Mouse (Mus musculus): ENCODE results near the gene Ier2. TPM values are rescaled to one million over a fixed set of nuclear protein-coding genes. Genes with fewer than 3 reads are reported as not detected.

The Ier2 gene
- polyA plus RNA-seq, 1 experiment from 2014 or later: 73.1 TPM

- H3K27ac ChIP-seq (ENCODE audit: low read length): no peak overlapping the region
- no peak overlapping the region for H3K4me2 ChIP-seq (replicated peaks; ENCODE audit: low read depth, low read length)
- no peak for ATAC-seq (ENCODE audit: insufficient number of reproducible peaks, insufficient read depth, low FRiP score, low read depth)
- peaks cover 49% of the 10 kb centered on the region for H3K36me3 ChIP-seq (ENCODE audit: control insufficient read depth, insufficient read depth, low read length)
- H3K4me1 ChIP-seq (ENCODE audit: control insufficient read depth, insufficient read depth, low read length): peaks cover 15% of the 10 kb centered on the region
- 63% methylated on average over 4 of the region's 4 CpGs for WGBS
- H3K4me3 ChIP-seq (ENCODE audit: low read depth, low read length): no peak overlapping the region
- no peak overlapping the region for H3K9ac ChIP-seq (replicated peaks; ENCODE audit: low read depth, low read length)
- no peaks in the 10 kb centered on the region for H3K27me3 ChIP-seq (ENCODE audit: control insufficient read depth, insufficient read depth, low read length)
- H3K9me3 ChIP-seq (ENCODE audit: control insufficient read depth, low read depth, low read length): no peaks in the 10 kb centered on the region
These were observed 30.7 kb upstream of the Ier2 start for GRCm38 (mm10) chr8:84693332-84693731.

GRCm38 (mm10) chr8:84689091-84689915, 26.7 kb upstream of the Ier2 start:
- H3K27me3 ChIP-seq (ENCODE audit: control insufficient read depth, insufficient read depth, low read length): no peaks in the 10 kb centered on the region
- H3K9me3 ChIP-seq (ENCODE audit: control insufficient read depth, low read depth, low read length): no peaks in the 10 kb centered on the region
- H3K4me2 ChIP-seq (replicated peaks; ENCODE audit: low read depth, low read length): peak overlapping the region; percentile 72
- peak overlapping the region; percentile 80 for H3K27ac ChIP-seq (ENCODE audit: low read length)
- H3K4me1 ChIP-seq (ENCODE audit: control insufficient read depth, insufficient read depth, low read length): peaks cover 31% of the 10 kb centered on the region
- peaks cover 19% of the 10 kb centered on the region for H3K36me3 ChIP-seq (ENCODE audit: control insufficient read depth, insufficient read depth, low read length)
- peak overlapping the region; percentile 96 for H3K4me3 ChIP-seq (ENCODE audit: low read depth, low read length)
- WGBS: under 1% methylated on average over 47 of the region's 47 CpGs
- ATAC-seq (ENCODE audit: insufficient number of reproducible peaks, insufficient read depth, low FRiP score, low read depth): peak; percentile 91
- peak overlapping the region; percentile 63 for H3K9ac ChIP-seq (replicated peaks; ENCODE audit: low read depth, low read length)

GRCm38 (mm10) chr8:84687705-84688100, 25.1 kb upstream of the Ier2 start, which contains the start of gene Nacc1:
Nacc1 (minus strand) TSS chr8:84687862.
- peaks cover 31% of the 10 kb centered on the region for H3K4me1 ChIP-seq (ENCODE audit: control insufficient read depth, insufficient read depth, low read length)
- peak within 1 kb of the TSS; percentile 88 for H3K4me2 ChIP-seq (replicated peaks; ENCODE audit: low read depth, low read length)
- no peaks in the 10 kb centered on the region for H3K27me3 ChIP-seq (ENCODE audit: control insufficient read depth, insufficient read depth, low read length)
- peak; percentile 78 for ATAC-seq (ENCODE audit: insufficient number of reproducible peaks, insufficient read depth, low FRiP score, low read depth)
- no peaks in the 10 kb centered on the region for H3K9me3 ChIP-seq (ENCODE audit: control insufficient read depth, low read depth, low read length)
- peaks cover 18% of the 10 kb centered on the region for H3K36me3 ChIP-seq (ENCODE audit: control insufficient read depth, insufficient read depth, low read length)
- peak within 1 kb of the TSS; percentile 96 for H3K9ac ChIP-seq (replicated peaks; ENCODE audit: low read depth, low read length)
- H3K4me3 ChIP-seq (ENCODE audit: low read depth, low read length): peak within 1 kb of the TSS; percentile 99
- H3K27ac ChIP-seq (ENCODE audit: low read length): peak within 1 kb of the TSS; percentile 96
- 0% methylated on average over 28 of the region's 37 CpGs for WGBS

GRCm38 (mm10) chr8:84687003-84687704, 24.5 kb upstream of the Ier2 start:
- Histone ChIP-seq H3K27me3 (ENCODE audit: control insufficient read depth, insufficient read depth, low read length) (no peaks in the 10 kb centered on the region), H3K4me3 (ENCODE audit: low read depth, low read length) (peak overlapping the region; percentile 99), H3K36me3 (ENCODE audit: control insufficient read depth, insufficient read depth, low read length) (peaks cover 13% of the 10 kb centered on the region), H3K9me3 (ENCODE audit: control insufficient read depth, low read depth, low read length) (no peaks in the 10 kb centered on the region), H3K27ac (ENCODE audit: low read length) (peak overlapping the region; percentile 96), H3K4me1 (ENCODE audit: control insufficient read depth, insufficient read depth, low read length) (peaks cover 31% of the 10 kb centered on the region), H3K9ac (replicated peaks; ENCODE audit: low read depth, low read length) (peak overlapping the region; percentile 96), H3K4me2 (replicated peaks; ENCODE audit: low read depth, low read length) (peak overlapping the region; percentile 88)
- under 1% methylated on average over 61 of the region's 62 CpGs for WGBS
- peak; percentile 37; the same call in 1 of the 2 replicates for ATAC-seq (ENCODE audit: insufficient number of reproducible peaks, insufficient read depth, low FRiP score, low read depth)

- peak; percentile 16; the same call in 1 of the 2 replicates for ATAC-seq (ENCODE audit: insufficient number of reproducible peaks, insufficient read depth, low FRiP score, low read depth)
- WGBS: 8% methylated on average over 20 of the region's 20 CpGs
- H3K9ac ChIP-seq (replicated peaks; ENCODE audit: low read depth, low read length): peak within 1 kb of the TSS; percentile 96
- peaks cover 31% of the 10 kb centered on the region for H3K4me1 ChIP-seq (ENCODE audit: control insufficient read depth, insufficient read depth, low read length)
- H3K9me3 ChIP-seq (ENCODE audit: control insufficient read depth, low read depth, low read length): no peaks in the 10 kb centered on the region
- H3K4me3 ChIP-seq (ENCODE audit: low read depth, low read length): peak within 1 kb of the TSS; percentile 99
- peaks cover 9% of the 10 kb centered on the region; the same call in 1 of the 2 replicates for H3K36me3 ChIP-seq (ENCODE audit: control insufficient read depth, insufficient read depth, low read length)
- H3K27me3 ChIP-seq (ENCODE audit: control insufficient read depth, insufficient read depth, low read length): no peaks in the 10 kb centered on the region
- H3K27ac ChIP-seq (ENCODE audit: low read length): peak within 1 kb of the TSS; percentile 96
- H3K4me2 ChIP-seq (replicated peaks; ENCODE audit: low read depth, low read length): peak within 1 kb of the TSS; percentile 88
These were observed 23.7 kb upstream of the Ier2 start, which contains the start of gene Trmt1 for GRCm38 (mm10) chr8:84686191-84687002. Trmt1 (plus strand) TSS chr8:84686307.

- H3K4me3 ChIP-seq (ENCODE audit: low read depth, low read length): no peak overlapping the region
- peaks cover 4% of the 10 kb centered on the region; the same call in 1 of the 2 replicates for H3K36me3 ChIP-seq (ENCODE audit: control insufficient read depth, insufficient read depth, low read length)
- H3K4me2 ChIP-seq (replicated peaks; ENCODE audit: low read depth, low read length): no peak overlapping the region
- no peak overlapping the region for H3K27ac ChIP-seq (ENCODE audit: low read length)
- H3K9ac ChIP-seq (replicated peaks; ENCODE audit: low read depth, low read length): no peak overlapping the region
- 68% methylated on average over 3 of the region's 3 CpGs for WGBS
- ATAC-seq (ENCODE audit: insufficient number of reproducible peaks, insufficient read depth, low FRiP score, low read depth): no peak
- no peaks in the 10 kb centered on the region for H3K27me3 ChIP-seq (ENCODE audit: control insufficient read depth, insufficient read depth, low read length)
- peaks cover 22% of the 10 kb centered on the region for H3K4me1 ChIP-seq (ENCODE audit: control insufficient read depth, insufficient read depth, low read length)
- H3K9me3 ChIP-seq (ENCODE audit: control insufficient read depth, low read depth, low read length): no peaks in the 10 kb centered on the region
These were observed 21.9 kb upstream of the Ier2 start for GRCm38 (mm10) chr8:84684537-84684936.

- peaks cover 5% of the 10 kb centered on the region; the same call in 1 of the 2 replicates for H3K36me3 ChIP-seq (ENCODE audit: control insufficient read depth, insufficient read depth, low read length)
- WGBS: 83% methylated on average over 2 of the region's 2 CpGs
- H3K4me3 ChIP-seq (ENCODE audit: low read depth, low read length): no peak overlapping the region
- no peaks in the 10 kb centered on the region for H3K27me3 ChIP-seq (ENCODE audit: control insufficient read depth, insufficient read depth, low read length)
- peaks cover 16% of the 10 kb centered on the region for H3K4me1 ChIP-seq (ENCODE audit: control insufficient read depth, insufficient read depth, low read length)
- no peak overlapping the region for H3K27ac ChIP-seq (ENCODE audit: low read length)
- no peak for ATAC-seq (ENCODE audit: insufficient number of reproducible peaks, insufficient read depth, low FRiP score, low read depth)
- H3K9me3 ChIP-seq (ENCODE audit: control insufficient read depth, low read depth, low read length): no peaks in the 10 kb centered on the region
- no peak overlapping the region for H3K4me2 ChIP-seq (replicated peaks; ENCODE audit: low read depth, low read length)
- no peak overlapping the region for H3K9ac ChIP-seq (replicated peaks; ENCODE audit: low read depth, low read length)
These were observed 19.6 kb upstream of the Ier2 start for GRCm38 (mm10) chr8:84682257-84682656.

GRCm38 (mm10) chr8:84681476-84681875, 18.8 kb upstream of the Ier2 start:
- no peak overlapping the region for H3K4me3 ChIP-seq (ENCODE audit: low read depth, low read length)
- no peaks in the 10 kb centered on the region for H3K27me3 ChIP-seq (ENCODE audit: control insufficient read depth, insufficient read depth, low read length)
- no peak for ATAC-seq (ENCODE audit: insufficient number of reproducible peaks, insufficient read depth, low FRiP score, low read depth)
- H3K9me3 ChIP-seq (ENCODE audit: control insufficient read depth, low read depth, low read length): no peaks in the 10 kb centered on the region
- 86% methylated on average over 2 of the region's 2 CpGs for WGBS
- H3K27ac ChIP-seq (ENCODE audit: low read length): no peak overlapping the region
- peaks cover 12% of the 10 kb centered on the region for H3K4me1 ChIP-seq (ENCODE audit: control insufficient read depth, insufficient read depth, low read length)
- H3K9ac ChIP-seq (replicated peaks; ENCODE audit: low read depth, low read length): no peak overlapping the region
- no peak overlapping the region for H3K4me2 ChIP-seq (replicated peaks; ENCODE audit: low read depth, low read length)
- peaks cover 8% of the 10 kb centered on the region; the same call in 1 of the 2 replicates for H3K36me3 ChIP-seq (ENCODE audit: control insufficient read depth, insufficient read depth, low read length)
